Mouse (Mus musculus): Measurements from ENCODE around the gene Ces1h.

GRCm38 (mm10) chr8:93427195-93427594 lies 47.7 kb upstream of the Ces1h start:
- TF ChIP-seq CTCF (IDR thresholded peaks at IDR 0.05; ENCODE audit: control insufficient read depth, insufficient read depth, low read length) (no peak), POLR2A (IDR thresholded peaks at IDR 0.05; ENCODE audit: borderline replicate concordance, control insufficient read depth, low read depth, low read length) (no peak)

Data from bone marrow, adult 2 months (tissue).